In the genomic region with DNA sequence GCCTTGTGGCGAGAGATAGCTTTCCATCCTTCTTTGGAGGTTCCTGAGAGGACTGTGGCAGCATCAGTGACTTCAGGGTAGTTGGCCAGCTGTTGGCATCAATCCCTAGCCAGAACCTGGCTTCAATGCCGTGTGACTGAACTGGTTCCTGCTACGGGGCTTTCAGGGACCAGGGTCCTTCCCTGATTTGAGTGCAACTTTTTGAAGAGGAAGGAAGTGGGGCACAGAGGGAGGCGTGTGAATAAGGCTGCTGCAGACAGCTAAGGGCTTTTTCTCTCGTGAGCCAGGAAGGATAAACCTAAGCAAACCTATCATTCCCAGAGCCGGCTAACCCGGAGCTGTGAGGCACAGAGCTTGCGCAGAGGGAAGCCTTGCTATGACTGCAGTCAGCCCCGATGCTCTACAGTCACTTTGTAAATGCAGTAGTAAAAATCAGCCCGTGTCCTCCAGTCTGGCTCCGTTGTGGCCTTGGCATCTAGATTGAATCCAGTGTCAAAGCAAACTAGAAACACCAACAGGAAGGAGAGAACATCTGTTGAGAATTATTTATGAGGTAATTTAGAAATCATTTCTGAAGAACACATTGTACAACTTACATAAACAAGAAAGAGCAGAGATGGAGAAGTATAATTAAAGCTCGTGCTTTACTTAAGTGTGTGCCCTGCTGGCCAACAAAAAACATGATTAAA, we compare ENCODE assay signal across 16 mouse cellular contexts. TPM values are rescaled to one million over a fixed set of nuclear protein-coding genes. Genes with fewer than 3 reads are reported as not detected.
DNase-seq lines count a peak whose midpoint lies in the region; ATAC-seq and TF ChIP-seq lines count a peak whose summit lies in the region.
"Had no signal": no experiment of that assay in that cellular context is flagged by ENCODE, and none has a peak within 500 bp of the region (broad histone marks: within the 10 kb centered on the region; RNA-seq: fewer than 3 reads in every experiment).

No protein-coding gene starts in this region.

- TF ChIP-seq EP300 in lung, postnatal 0 days (IDR thresholded peaks at IDR 0.05): peak; percentile 60; the same call in 1 of the 2 replicates

- H3K4me1 ChIP-seq in lung, postnatal 0 days (ENCODE audit: insufficient read depth, low read depth, low read length): peaks cover 5% of the 10 kb centered on the region; the same call in 1 of the 2 replicates
- H3K4me1 ChIP-seq in limb, embryonic 11.5 days (ENCODE audit: control insufficient read depth, insufficient read depth, low read length): peaks cover 7% of the 10 kb centered on the region
- 0 out of 2 replicates have a peak, but pooled peaks cover 8% of the 10 kb centered on the region for H3K4me1 ChIP-seq in kidney, embryonic 15.5 days
- H3K4me1 ChIP-seq: heart, embryonic 10.5 days; hindbrain, embryonic 13.5 days; liver, embryonic 15.5 days had no signal

- 27% methylated on average over 12 of the region's 12 CpGs for WGBS in lung, postnatal 0 days
- WGBS in limb, embryonic 11.5 days: 39% methylated on average over 12 of the region's 12 CpGs
- WGBS in kidney, embryonic 15.5 days: 52% methylated on average over 12 of the region's 12 CpGs

- H3K9ac ChIP-seq in lung, postnatal 0 days (replicated peaks; ENCODE audit: low read depth): no peak overlapping the region
- 0 out of 2 replicates have a peak overlapping the region, but pooled peaks have one; percentile 12 for H3K9ac ChIP-seq in limb, embryonic 11.5 days (ENCODE audit: low read length)
- H3K9ac ChIP-seq in kidney, embryonic 15.5 days: no peak overlapping the region
- H3K9ac ChIP-seq: hindbrain, embryonic 13.5 days; liver, embryonic 15.5 days; midbrain, embryonic 13.5 days had no signal

- no peak overlapping the region for H3K27ac ChIP-seq in lung, postnatal 0 days (ENCODE audit: low read length)
- H3K27ac ChIP-seq in limb, embryonic 11.5 days (replicated peaks; ENCODE audit: low read depth, low read length): no peak overlapping the region
- no peak overlapping the region for H3K27ac ChIP-seq in kidney, embryonic 15.5 days
- H3K27ac ChIP-seq: heart, embryonic 10.5 days; hindbrain, embryonic 13.5 days; liver, embryonic 15.5 days; midbrain, embryonic 13.5 days had no signal

- peak; percentile 43 for DNase-seq in adrenal gland, postnatal 14 days
- no peak for DNase-seq in adrenal gland, postnatal 4 days (ENCODE audit: low spot score in 2 of 2)
- peak; percentile 73 for DNase-seq in lung, postnatal 0 days (ENCODE audit: low spot score)
- DNase-seq in lung, postnatal 25 days (ENCODE audit: low spot score): no peak
- no peak for DNase-seq in limb, embryonic 11.5 days (ENCODE audit: low spot score)
- no peak for DNase-seq in cerebellum, postnatal 10 days
- DNase-seq in layer of hippocampus, adult 11-12 months (ENCODE audit: low spot score): no peak
- DNase-seq: cerebellum, postnatal 14 days; kidney, adult 18-20 months; layer of hippocampus, adult 9-11 months; spleen, adult 18-20 months had no signal

- no peak for TF ChIP-seq CTCF in lung, postnatal 0 days (IDR thresholded peaks at IDR 0.05)

- H3K4me3 ChIP-seq in lung, postnatal 0 days (ENCODE audit: low read depth, low read length): no peak overlapping the region
- H3K4me3 ChIP-seq in limb, embryonic 11.5 days (ENCODE audit: low read depth, low read length): no peak overlapping the region
- H3K4me3 ChIP-seq in kidney, embryonic 15.5 days (replicated peaks): no peak overlapping the region
- H3K4me3 ChIP-seq: heart, embryonic 10.5 days; hindbrain, embryonic 13.5 days; liver, embryonic 15.5 days; midbrain, embryonic 13.5 days had no signal

- no peaks in the 10 kb centered on the region for H3K36me3 ChIP-seq in lung, postnatal 0 days (ENCODE audit: insufficient read depth, low read length)
- H3K36me3 ChIP-seq in limb, embryonic 11.5 days (ENCODE audit: control insufficient read depth, insufficient read depth, low read length): no peaks in the 10 kb centered on the region
- no peaks in the 10 kb centered on the region for H3K36me3 ChIP-seq in kidney, embryonic 15.5 days
- H3K36me3 ChIP-seq: heart, embryonic 10.5 days; hindbrain, embryonic 13.5 days; liver, embryonic 15.5 days had no signal

- H3K9me3 ChIP-seq in lung, postnatal 0 days (ENCODE audit: low read length): no peaks in the 10 kb centered on the region
- no peaks in the 10 kb centered on the region for H3K9me3 ChIP-seq in limb, embryonic 11.5 days (ENCODE audit: control insufficient read depth, low read length)
- no peaks in the 10 kb centered on the region for H3K9me3 ChIP-seq in kidney, embryonic 15.5 days (replicated peaks)
- H3K9me3 ChIP-seq: heart, embryonic 10.5 days; hindbrain, embryonic 13.5 days; liver, embryonic 15.5 days; midbrain, embryonic 13.5 days had no signal

- no peaks in the 10 kb centered on the region for H3K27me3 ChIP-seq in lung, postnatal 0 days (replicated peaks; ENCODE audit: insufficient read depth, low read length)
- H3K27me3 ChIP-seq in limb, embryonic 11.5 days (ENCODE audit: control insufficient read depth, insufficient read depth, low read length): no peaks in the 10 kb centered on the region
- H3K27me3 ChIP-seq in kidney, embryonic 15.5 days: no peaks in the 10 kb centered on the region
- H3K27me3 ChIP-seq: hindbrain, embryonic 13.5 days; liver, embryonic 15.5 days; midbrain, embryonic 13.5 days had no signal

- ATAC-seq in lung, postnatal 0 days: peak; percentile 30
- ATAC-seq in limb, embryonic 11.5 days (ENCODE audit: insufficient number of reproducible peaks, low FRiP score, low TSS enrichment, low read depth): no peak
- no peak for ATAC-seq in kidney, embryonic 15.5 days (replicated peaks; ENCODE audit: low FRiP score)
- ATAC-seq: midbrain, embryonic 13.5 days had no signal

- H3K4me2 ChIP-seq in lung, postnatal 0 days (replicated peaks; ENCODE audit: low read depth, low read length): no peak overlapping the region
- H3K4me2 ChIP-seq in limb, embryonic 11.5 days (ENCODE audit: low read depth, severe bottlenecking): no peak overlapping the region
- no peak overlapping the region for H3K4me2 ChIP-seq in kidney, embryonic 15.5 days
- H3K4me2 ChIP-seq: hindbrain, embryonic 13.5 days; liver, embryonic 15.5 days; midbrain, embryonic 13.5 days had no signal

RNA-seq across cellular contexts. Expression of a gene that starts 19.7 kb away (rescaled TPM):
- total RNA-seq in adrenal gland, postnatal 14 days (2021): 0.30 TPM in 1 of 2 replicates, not detected in the other
- total RNA-seq in adrenal gland, postnatal 4 days (2021): under 1 TPM in 1 of 2 experiments, not detected in 1; 0.40 TPM
- 0.21 and 0.33 TPM in 2 replicates for polyA plus RNA-seq in lung, postnatal 0 days (2015; fragmentation: Nextera tagmentation; extraction: Ambion mirVana)
- 0.12 TPM in 1 of 2 replicates, not detected in the other for polyA plus RNA-seq in limb, embryonic 11.5 days (2014; fragmentation: Nextera tagmentation; extraction: Ambion mirVana)
- 0.06 and 0.19 TPM in 2 replicates for polyA plus RNA-seq in kidney, embryonic 15.5 days (2015; fragmentation: Nextera tagmentation; extraction: Ambion mirVana)

Comparison
In these comparisons a context has a peak if more than half of its experiments do, and no peak if none do; other contexts are left out.
1. DNase-seq: peak in adrenal gland, postnatal 14 days (single experiment) and lung, postnatal 0 days (single experiment); none in adrenal gland, postnatal 4 days (0 of 2), lung, postnatal 25 days (single experiment), limb, embryonic 11.5 days (single experiment), cerebellum, postnatal 10 days (0 of 2) and layer of hippocampus, adult 11-12 months (single experiment).